Mouse (Mus musculus): ENCODE measurements around the gene 2810004N23Rik.

Gene 2810004N23Rik

DNA sequence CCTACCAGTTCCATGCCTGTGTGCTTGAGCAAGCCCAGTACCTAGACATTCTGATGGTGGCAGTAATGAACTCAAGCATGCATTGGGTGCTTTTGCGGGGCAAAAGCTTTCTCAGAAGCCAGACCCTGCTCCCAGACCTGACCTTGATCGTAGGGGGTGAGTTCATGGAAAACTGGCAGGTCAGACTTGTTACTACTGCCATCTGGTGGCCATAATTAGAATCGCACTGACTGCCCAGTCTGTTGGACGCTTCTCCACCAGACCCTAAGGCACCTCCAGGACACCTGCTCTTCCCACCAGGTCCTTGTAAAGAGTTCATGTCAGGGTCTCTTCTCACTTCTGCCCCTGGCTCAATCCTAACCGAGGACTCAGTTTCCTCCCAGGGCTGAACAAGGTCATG lies 35.5 kb downstream of the 2810004N23Rik start:
- DNase-seq (ENCODE audit: low read depth in 1 of 2, low spot score in 2 of 2) = no peak

DNA sequence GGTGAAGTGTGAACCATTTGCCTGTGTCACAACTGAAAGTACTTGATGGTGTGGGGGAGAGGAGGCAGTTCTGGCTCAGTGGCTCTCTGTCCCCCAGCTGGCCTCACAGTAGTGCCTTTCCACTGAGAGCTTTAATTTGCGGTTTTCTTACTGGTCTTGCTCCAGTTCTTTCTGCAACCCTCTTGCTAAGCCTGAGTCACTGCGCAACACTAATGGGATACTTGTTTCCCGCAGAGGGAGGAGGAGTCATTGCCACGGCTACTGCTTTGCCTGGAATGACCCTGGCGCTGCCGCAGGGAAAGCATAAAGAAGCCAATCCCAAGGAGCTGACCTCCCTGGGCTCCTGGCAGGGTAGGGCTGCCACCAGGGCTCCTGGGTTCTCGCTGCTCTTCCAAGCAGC lies 36.3 kb downstream of the 2810004N23Rik start:
- DNase-seq (ENCODE audit: low read depth in 1 of 2, low spot score in 2 of 2) = no peak

GRCm38 (mm10) chr8:124823497-124823896 lies 39.4 kb downstream of the 2810004N23Rik start:
- no peak for DNase-seq (ENCODE audit: low read depth in 1 of 2, low spot score in 2 of 2)

DNA sequence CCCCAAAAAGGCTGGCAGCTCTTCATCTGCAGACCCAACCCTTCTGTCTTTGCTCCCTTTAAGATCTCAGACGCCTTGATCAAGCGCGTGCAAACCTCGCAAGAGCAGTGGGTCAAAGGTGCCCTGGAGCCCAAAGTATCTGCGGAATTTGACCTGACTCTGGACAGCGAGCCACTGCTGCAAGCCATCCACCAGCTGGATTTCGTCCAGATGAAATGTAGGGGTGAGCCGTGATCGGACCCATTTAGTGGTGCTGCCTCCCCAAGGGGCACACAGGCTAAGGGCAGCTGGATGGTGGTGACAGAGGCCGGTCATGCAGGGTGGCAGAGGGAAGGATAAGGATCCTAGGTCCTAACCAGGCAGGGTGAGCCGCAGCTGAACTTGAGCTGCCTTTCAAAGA lies 42.8 kb downstream of the 2810004N23Rik start:
- no peak for DNase-seq (ENCODE audit: low read depth in 1 of 2, low spot score in 2 of 2)

- no peak for DNase-seq (ENCODE audit: low read depth in 1 of 2, low spot score in 2 of 2)
These were observed 43.3 kb downstream of the 2810004N23Rik start for GRCm38 (mm10) chr8:124819612-124820115.

GRCm38 (mm10) chr8:124817361-124817760 lies 45.6 kb downstream of the 2810004N23Rik start:
- DNase-seq (ENCODE audit: low read depth in 1 of 2, low spot score in 2 of 2) = no peak

DNA sequence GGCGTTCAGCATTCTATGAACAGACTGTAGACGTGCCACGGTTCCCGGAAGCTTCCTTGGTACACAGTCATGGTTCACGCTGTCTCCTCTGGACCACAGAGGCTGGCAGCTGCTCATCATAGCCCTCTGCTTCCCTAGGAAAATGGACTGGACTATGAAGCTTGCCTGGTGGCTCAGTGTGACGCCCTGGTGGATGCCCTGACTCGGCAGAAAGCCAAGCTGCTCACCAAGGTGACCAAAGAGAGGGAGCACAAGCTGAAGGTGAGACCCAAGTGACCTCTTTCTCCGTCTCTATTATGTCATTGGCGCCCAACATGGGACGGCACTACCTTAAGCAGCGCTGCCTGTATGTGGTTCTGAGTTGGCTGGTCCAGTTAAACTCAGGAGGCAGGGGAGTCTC lies 46.1 kb downstream of the 2810004N23Rik start:
- no peak for DNase-seq (ENCODE audit: low read depth in 1 of 2, low spot score in 2 of 2)

DNA sequence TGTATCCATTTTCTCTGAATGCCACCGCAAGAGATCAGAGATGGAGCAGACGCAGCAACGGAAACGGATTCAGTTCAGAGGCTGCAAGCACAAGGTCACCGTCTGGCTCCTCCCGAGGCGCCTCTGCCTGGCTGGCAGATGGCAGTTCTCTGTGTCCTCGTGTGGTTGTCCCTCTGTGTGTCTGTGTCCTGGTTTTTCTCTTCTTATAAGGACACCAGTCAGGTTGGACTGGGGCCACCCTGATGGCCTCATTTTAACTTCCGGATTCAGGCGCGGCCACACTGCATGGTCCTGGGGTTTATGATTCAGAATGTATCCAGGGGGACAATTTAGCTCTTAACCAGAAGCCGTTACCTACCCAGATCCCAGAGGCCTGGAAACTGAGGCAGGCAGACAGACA lies 47.0 kb downstream of the 2810004N23Rik start:
- DNase-seq (ENCODE audit: low read depth in 1 of 2, low spot score in 2 of 2) = no peak

- no peak for DNase-seq (ENCODE audit: low read depth in 1 of 2, low spot score in 2 of 2)
These were observed 49.6 kb downstream of the 2810004N23Rik start for GRCm38 (mm10) chr8:124813326-124813725.

DNA sequence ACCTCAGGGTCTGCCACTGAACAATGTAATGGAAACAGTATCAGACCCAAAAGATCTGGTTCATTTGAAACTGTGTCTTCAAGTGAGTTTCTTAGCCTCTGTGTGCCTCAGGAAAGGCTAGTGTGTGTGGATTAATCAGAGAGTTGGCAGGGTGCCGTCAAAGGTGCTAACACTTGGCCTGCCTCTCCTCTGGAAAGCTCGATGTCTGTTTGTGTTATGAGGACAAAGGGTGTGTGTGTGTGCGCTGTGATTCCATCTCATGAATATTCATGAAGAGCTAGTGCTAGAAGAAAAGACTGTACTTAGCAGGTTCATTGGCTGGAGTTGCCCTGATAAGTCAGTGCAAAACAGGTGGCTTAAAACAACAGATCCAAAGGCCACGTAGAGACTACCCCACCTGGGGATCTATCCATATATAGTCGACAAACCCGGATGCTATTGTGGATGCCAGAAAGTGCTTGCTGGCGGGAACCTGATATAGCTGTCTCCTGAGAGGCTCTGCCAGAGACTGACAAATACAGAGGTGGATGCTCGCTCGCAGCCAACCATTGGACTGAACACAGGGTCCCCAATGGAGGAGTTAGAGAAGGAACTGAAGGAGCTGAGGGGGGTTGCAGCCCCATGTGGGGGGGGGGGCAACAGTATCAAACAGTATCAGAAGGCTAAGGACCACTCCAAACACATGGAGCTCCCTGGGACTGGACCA lies 52.1 kb downstream of the 2810004N23Rik start:
- no peak for DNase-seq (ENCODE audit: low read depth in 1 of 2, low spot score in 2 of 2)

DNA sequence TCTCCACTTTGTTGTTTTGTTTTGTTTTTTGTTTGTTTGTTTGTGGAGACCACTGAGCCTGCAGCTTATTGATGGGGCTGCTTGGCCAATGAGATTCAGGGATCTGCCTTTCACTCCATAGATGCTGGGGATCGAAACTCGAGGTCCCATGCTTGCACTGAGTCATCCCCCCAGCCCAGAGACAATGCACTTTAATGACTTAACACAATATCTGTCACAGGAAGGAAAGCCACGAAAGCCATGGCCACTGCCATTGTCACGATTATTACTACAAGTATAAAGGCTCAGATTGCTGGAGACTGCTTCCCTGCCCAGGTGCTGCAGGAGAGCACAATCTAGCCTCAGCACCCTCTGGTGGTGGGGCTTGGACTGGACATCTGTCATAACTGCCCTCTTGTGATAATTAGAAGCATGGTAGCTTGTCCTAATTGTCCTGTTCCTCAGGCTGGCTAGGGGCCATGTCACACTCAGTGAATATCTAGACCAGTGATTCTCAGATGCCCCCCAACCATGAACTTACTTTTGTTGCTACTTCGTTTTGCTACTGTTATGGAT lies 52.8 kb downstream of the 2810004N23Rik start:
- DNase-seq (ENCODE audit: low read depth in 1 of 2, low spot score in 2 of 2) = no peak

DNA sequence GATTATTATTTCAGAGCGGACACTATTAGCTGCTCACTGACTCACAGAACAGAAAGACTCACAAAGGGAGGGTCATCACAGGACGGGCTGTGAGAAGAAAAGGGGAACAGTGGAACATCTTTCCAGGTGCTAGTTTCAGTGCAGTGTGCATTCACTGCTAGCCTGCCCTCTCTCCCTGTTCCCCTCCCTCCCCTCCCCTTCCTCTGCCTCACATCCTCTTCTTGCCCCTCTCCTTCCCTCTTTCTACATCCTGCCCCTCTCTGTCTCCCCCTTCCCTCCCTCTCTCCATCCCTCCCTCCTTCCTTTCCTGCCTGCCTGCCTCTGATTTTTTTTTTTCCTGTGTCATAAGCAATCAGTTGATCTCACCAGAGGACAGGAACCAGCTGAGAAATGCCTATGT lies 53.5 kb downstream of the 2810004N23Rik start:
- DNase-seq (ENCODE audit: low read depth in 1 of 2, low spot score in 2 of 2) = no peak

DNA sequence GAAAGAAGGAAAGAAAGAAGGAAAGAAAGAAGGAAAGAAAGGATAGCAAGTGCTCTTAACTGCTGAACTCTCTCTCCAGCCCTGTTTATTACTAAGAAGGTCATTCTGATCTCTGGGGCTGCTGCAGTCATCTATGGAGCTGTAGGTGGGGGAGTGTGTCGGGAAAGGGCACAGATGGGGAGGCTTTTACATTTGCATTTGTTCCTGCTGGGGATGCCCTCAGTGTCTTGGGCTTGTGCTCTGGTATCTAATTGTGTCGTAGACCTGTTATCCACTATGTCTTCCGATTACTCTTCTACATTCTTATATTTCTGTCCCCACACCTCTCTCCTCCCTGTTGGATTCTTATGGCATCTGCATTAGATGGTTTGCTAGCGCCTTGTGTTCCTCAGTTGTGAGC lies 56.9 kb downstream of the 2810004N23Rik start:
- DNase-seq (ENCODE audit: low read depth in 1 of 2, low spot score in 2 of 2) = no peak

- no peak for DNase-seq (ENCODE audit: low read depth in 1 of 2, low spot score in 2 of 2)
These were observed 58.9 kb downstream of the 2810004N23Rik start for GRCm38 (mm10) chr8:124803824-124804702.

- DNase-seq (ENCODE audit: low read depth in 1 of 2, low spot score in 2 of 2) = no peak
These were observed 62.4 kb downstream of the 2810004N23Rik start for GRCm38 (mm10) chr8:124800542-124800941.

DNA sequence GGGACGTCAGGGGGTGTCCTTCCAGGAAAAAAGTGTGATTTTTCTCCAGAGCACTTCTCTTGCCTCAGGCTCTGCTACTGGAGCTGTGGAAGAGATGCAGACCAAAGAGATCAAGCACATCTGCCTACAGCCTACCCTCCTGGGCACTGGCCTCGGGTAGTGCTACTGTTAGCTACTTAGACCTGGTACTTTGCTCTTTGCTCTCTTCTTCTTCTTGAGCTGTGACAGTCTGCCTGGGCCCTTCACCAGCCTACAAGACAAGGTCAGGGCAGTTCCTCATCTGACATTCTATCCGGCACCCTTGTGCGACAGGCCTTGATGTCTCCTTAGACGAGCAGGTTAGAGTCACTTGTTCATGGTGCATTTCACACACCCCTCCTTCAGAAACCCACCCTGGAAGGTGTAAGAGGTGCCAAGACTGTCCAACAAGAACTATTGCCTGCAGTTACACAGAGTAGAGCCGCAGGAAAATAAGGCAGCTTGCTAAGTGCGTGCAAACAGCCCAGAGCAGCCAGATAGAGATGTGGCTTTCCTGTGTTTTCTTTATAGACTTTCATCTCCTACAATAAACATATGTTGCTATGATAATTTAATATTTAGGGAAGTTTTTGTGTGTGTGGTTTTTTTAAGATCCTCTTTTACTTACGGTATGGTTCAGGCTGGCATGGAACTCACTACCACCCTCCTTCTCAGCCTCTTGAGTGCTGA lies 67.0 kb downstream of the 2810004N23Rik start:
- no peak for DNase-seq (ENCODE audit: low read depth in 1 of 2, low spot score in 2 of 2)

DNA sequence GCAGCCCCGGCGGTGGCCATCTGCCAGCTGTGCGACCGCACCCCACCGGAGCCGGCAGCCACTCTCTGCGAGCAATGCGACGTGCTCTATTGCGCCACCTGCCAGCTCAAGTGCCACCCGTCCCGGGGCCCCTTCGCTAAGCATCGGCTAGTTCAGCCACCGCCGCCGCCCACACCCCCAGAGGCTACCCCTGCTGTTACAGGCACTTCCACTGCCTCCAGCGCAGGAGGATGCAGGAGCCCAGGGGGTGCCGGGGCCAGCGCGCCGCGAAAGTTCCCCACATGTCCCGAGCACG lies 68.5 kb downstream of the 2810004N23Rik start:
- DNase-seq (ENCODE audit: low read depth in 1 of 2, low spot score in 2 of 2) = no peak

DNA sequence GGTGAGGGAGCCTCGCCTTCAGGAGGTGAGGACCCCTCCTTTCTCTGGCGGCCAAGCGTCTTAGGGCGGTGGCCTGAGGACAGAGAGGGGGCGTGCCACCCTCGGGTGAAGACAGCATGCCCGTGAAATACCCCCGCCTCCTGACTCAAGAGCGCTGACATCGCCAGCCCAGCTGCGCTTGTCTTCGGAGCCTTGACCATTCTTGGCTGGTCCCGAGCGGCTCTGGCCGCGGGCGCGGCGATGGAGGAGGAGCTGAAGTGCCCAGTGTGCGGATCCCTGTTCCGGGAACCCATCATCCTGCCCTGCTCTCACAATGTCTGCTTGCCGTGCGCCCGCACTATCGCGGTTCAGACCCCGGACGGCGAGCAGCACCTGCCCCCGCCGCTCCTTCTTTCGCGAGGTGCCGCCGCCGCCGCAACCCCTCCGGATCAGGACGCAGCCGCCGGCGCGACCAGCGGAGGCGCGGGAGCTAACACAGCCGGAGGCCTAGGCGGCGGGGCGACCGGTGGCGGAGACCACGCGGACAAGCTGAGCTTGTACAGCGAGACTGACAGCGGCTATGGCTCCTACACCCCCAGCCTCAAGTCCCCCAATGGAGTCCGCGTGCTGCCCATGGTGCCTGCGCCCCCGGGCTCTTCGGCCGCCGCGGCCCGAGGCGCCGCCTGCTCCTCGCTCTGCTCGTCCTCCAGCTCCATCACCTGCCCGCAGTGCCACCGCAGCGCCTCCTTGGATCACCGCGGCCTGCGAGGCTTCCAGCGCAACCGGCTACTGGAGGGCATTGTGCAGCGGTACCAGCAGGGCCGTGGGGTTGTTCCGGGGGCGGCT lies 69.0 kb downstream of the 2810004N23Rik start:
- no peak for DNase-seq (ENCODE audit: low read depth in 1 of 2, low spot score in 2 of 2)

DNA sequence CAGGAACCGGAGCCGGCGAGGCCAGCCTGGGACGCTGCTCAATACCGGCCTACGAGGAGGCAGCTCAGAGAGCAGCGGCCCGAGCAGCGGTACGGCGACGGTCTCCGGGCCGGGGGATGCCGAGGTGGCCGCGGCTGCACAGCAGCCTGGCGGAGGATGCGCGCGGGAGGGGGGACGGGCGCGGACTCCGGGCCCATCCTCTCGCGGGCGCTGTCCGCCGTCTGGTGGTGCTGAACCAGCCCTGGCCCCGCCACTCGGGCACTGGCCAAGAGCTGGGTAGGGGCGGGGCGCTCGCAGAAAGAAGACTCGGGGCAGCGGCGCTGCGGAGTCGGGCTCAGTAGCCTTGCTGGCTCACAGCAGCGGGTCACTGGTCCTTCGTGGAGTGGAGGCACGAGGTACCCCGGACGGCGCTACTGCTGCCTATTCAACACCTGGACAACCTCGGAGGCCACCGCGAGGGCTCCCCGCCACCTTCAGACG lies 69.7 kb downstream of the 2810004N23Rik start:
- peak; percentile 35 to 36 for DNase-seq (ENCODE audit: low read depth in 1 of 2, low spot score in 2 of 2)

DNA sequence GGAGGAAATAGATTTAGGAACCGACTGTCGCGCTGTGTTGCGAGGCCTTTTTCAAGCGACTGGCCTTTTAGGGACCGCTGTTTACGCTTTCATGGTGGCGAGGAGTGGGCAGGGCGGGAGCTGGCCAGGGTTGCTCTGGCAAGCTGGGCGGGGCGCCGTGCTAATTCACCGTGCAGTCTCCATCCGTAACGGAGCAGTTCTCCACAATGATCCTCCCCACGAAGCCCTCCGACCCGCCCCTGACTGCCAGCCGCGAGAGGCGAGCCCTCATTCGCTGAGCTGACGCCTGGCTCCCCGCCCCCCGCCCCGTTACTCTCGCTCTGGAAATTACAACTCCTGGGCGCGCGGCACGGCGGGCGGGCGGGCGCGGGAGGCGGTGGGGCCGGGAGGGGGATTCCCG lies 70.2 kb downstream of the 2810004N23Rik start, which contains the start of gene Trim67:
Gene Trim67 (plus strand): TSS at position 385 of the 400 bp plus-strand sequence.
- no peak for DNase-seq (ENCODE audit: low read depth in 1 of 2, low spot score in 2 of 2)
